Comparison of ENCODE assay signal across 21 mouse cellular contexts in the genomic region with DNA sequence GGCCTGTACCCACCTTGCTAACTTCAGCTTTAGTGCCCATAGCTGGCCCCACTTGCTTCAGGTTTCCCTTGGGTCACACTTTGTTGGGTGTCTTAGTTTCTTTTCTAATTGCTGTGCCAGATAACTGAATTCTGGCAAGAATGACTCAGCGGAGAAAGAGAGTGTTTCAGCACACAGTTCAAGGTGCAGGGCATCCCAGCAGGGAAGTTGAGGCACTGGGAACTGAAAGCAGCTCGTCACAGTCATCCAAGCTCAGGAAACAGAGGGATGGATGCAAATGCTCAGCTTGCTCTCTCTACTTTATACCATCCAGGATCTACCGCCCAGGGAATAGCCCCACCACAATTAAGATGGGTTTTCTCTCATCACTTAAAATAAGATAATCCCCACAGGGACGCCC. TPM values are rescaled to one million over a fixed set of nuclear protein-coding genes. Genes with fewer than 3 reads are reported as not detected.
"Had no signal": no experiment of that assay in that cellular context is flagged by ENCODE, and none has a peak within 500 bp of the region (broad histone marks: within the 10 kb centered on the region; RNA-seq: fewer than 3 reads in every experiment).

No protein-coding gene starts in this region.

- DNase-seq: lung, adult 2 months; lung, postnatal 14 days; lung, postnatal 36 days; right cerebral cortex, postnatal 14 days; thymus, adult 2 months; thymus, postnatal 25 days; thymus, postnatal 4 days had no signal

- H3K9ac ChIP-seq: lung, embryonic 15.5 days; midbrain, embryonic 13.5 days; midbrain, embryonic 15.5 days; neural tube, embryonic 12.5 days; stomach, embryonic 15.5 days had no signal

- H3K4me1 ChIP-seq: lung, embryonic 15.5 days; midbrain, embryonic 13.5 days; midbrain, embryonic 15.5 days; neural tube, embryonic 12.5 days; stomach, embryonic 15.5 days had no signal

- H3K27me3 ChIP-seq: lung, embryonic 15.5 days; midbrain, embryonic 13.5 days; midbrain, embryonic 15.5 days; neural tube, embryonic 12.5 days; stomach, embryonic 15.5 days had no signal

- H3K9me3 ChIP-seq: lung, embryonic 15.5 days; midbrain, embryonic 13.5 days; midbrain, embryonic 15.5 days; neural tube, embryonic 12.5 days; stomach, embryonic 15.5 days had no signal

- H3K27ac ChIP-seq: lung, embryonic 15.5 days; macrophage; midbrain, embryonic 13.5 days; midbrain, embryonic 15.5 days; neural tube, embryonic 12.5 days; stomach, embryonic 15.5 days; stomach, postnatal 0 days had no signal

- ATAC-seq: lung, postnatal 0 days; midbrain, embryonic 13.5 days; midbrain, embryonic 15.5 days had no signal

- H3K4me3 ChIP-seq: lung, embryonic 15.5 days; midbrain, embryonic 13.5 days; midbrain, embryonic 15.5 days; neural tube, embryonic 12.5 days; stomach, embryonic 15.5 days had no signal

- H3K4me2 ChIP-seq: lung, embryonic 15.5 days; midbrain, embryonic 11.5 days; midbrain, embryonic 13.5 days; midbrain, embryonic 15.5 days; neural tube, embryonic 12.5 days; stomach, embryonic 15.5 days had no signal

- H3K36me3 ChIP-seq: lung, embryonic 15.5 days; midbrain, embryonic 13.5 days; midbrain, embryonic 15.5 days; neural tube, embryonic 12.5 days; stomach, embryonic 15.5 days had no signal

RNA-seq across cellular contexts. Expression of a gene that starts 3.0 kb away (rescaled TPM):
- total RNA-seq: megakaryocyte progenitor cell, adult 5-6 weeks; midbrain, postnatal 0 days; neutrophil, adult 5-6 weeks had no signal
- polyA plus RNA-seq: midbrain, embryonic 11.5 days; midbrain, embryonic 13.5 days; midbrain, postnatal 0 days; neural tube, embryonic 12.5 days; neural tube, embryonic 14.5 days; stomach, embryonic 15.5 days; stomach, postnatal 0 days had no signal

RNA-seq across cellular contexts. Expression of a gene that starts 23.4 kb away (rescaled TPM):
- total RNA-seq: monocyte, adult 5-6 weeks; neutrophil, adult 5-6 weeks had no signal

RNA-seq across cellular contexts. Expression of a gene that starts 52.3 kb away (rescaled TPM):
- total RNA-seq: megakaryocyte progenitor cell, adult 5-6 weeks; monocyte, adult 5-6 weeks had no signal
- polyA plus RNA-seq: macrophage had no signal
